Mouse (Mus musculus) urinary bladder, postnatal 25 days (tissue): Measurements from ENCODE around the gene Gde1.

Experiments used
- DNase-seq: peaks from one replicate; pipeline ENCODE4 v3.0.0; 2022; ENCODE audit warnings: low spot score

The Gde1 gene

DNA sequence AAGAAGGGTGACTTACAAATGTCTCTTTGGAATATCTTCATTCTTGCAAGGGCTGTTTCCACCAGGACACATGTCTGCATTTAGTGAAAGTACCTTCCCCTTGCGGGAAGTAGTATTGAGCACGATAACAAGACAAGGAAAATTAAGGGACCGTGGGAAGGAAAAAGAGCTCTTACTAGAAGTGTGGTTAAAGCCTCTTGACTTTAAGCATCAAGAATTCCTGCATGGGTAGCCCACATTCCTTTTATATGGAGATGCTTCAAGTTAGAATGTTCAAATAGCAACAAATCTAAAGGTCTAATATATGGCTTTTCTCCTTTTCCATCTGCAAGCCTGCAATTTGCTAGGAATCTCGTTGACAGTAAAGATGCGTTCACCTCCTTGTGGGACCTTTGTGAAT is 910 bp upstream of the Gde1 start:
- DNase-seq = no peak

DNA sequence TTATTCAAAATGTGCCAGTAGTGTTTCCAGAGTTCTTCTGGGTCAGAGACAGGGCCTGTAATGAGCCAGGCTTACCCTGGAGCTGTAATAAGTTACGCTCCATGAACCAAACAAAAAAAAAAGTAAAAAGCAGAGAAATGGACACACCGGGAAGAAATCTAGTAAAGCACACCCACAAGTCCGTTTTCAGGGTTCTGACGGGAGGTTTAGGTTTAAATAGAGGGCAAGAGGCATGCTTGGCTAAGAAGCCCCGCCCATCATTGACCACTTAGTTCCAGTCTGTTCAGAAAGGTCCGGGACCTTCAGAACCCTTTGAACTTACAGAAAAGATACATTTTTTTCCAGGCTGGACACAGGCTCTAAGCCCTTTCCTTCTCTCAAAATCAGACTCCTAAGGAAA is 473 bp upstream of the Gde1 start:
- DNase-seq = no peak

DNA sequence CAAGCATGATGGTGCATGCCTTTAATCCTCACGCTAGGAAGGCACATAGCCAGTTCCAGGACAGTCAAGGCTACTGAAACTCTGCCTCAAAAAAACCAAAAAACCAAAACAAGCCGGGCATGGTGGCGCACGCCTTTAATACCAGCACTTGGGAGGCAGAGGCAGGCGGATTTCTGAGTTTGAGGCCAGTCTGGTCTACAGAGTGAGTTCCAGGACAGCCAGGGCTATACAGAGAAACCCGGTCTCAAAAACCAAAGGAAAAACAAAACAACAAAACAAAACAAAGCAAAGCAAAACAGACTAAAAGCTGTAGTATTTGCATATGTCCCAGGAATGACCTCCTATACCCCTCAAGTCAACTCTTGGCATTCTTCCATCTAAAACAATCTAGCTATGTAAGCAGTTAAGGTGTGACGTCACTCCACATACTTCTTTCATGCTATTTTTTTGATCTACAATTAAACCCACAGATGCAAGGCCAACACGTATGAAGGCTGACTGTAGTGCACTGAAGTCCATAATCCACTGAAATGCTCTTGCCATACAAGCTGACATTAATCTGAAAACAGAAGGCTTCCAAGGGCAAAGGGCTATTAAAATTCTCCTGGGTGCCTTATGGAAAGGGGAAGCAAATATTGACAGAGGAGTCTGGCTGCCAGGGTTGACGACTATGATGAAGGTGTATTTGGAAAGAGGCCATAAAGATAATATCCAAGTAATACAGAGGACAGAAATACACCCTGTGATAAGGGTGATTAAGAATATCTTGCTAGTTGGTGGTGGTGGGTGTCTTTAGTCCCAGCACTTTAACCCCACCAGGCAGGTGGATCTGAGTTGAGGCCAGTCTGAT is 1.4 kb downstream of the Gde1 start:
- no peak for DNase-seq

DNA sequence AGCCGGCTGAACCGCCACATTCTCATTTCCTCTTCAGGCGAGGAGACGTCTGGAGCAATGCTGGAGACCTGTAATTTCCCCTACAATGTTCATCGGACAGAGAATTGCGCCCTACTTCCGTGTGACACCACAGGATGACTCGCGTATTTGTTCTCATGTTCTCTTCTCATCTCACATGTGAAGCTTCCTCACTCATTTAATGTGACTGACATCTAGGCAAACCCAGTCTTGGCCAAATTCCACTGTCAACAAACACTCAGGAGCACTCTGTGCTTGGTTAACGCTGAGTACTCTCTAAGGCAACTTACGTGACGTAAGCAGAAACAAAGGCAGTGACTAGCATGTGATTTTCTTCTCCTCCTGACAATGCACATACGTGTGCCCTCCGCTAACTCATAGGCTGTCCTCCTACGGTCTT is 2.4 kb downstream of the Gde1 start:
- no peak for DNase-seq

DNA sequence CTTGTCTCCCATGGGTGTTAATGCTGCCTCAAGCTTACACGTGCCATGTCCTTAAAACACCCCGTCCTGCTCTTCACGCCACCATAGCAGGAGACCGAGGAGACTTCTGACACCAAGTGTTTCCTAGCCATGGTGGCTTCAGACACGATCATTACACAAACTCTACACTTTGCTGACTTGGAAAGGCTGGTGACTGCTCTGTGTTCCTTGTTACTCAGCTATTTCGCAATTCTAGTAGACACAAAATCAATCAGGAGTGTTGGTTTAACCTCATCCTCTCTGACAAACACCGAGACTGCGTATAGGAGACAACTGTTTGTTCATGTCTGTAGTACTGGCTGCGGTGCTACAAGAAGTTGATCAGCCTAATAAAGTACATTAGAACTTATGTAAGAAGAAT is 6.7 kb downstream of the Gde1 start:
- no peak for DNase-seq

DNA sequence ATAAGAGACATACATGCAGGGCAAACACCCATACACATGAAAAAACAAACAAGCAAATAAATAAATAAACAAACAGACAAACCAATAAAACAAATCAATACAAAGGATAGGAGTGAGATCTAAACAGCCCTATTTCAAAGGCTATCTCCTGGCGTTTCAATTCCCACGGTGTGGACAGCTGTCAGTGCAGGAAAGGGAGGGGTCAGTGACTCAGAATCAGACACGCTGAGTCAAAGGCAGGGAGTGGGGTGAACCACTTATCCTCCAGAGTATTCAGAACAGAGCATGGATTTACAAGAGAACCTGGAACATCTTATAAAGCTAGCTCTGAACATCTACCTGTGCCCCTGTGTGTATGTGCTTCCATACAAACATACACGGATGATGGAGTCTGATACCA is 8.4 kb downstream of the Gde1 start:
- DNase-seq = no peak

DNA sequence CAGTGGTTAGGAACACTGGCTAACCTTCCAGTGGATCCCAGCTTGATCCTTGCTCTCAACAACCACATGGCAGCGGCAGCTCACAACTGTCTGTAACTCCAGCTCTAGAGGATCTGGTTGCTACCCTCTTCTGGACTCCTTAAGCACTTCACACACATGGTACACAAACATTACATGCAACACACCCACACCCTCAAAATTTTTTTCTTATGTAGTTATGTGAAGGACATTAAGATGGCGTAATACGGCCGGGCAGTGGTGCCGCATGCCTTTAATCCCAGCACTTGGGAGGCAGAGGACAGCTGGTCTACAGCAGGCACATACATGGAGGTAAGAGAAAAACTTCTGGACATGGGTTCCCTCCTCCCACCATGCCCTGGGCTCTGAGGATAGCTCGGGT is 9.4 kb downstream of the Gde1 start:
- DNase-seq = no peak

DNA sequence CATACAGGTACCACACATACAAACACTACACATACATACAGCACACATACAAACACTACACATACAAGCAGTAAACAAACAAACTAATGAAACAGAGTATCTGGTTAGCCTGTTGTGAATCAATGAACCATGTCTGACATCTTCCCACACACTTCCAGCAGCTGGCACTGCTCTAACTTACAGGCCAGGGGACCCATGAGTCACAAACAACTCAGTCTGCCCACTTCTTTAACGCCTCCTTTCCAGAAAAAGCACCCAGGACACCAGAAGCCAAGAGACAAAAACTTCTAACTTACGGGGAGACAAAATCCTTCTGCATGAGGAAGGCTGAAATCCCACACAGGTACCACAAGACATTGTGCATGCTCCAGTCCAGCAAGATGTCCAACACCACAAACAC is 14.3 kb downstream of the Gde1 start:
- DNase-seq = no peak

DNA sequence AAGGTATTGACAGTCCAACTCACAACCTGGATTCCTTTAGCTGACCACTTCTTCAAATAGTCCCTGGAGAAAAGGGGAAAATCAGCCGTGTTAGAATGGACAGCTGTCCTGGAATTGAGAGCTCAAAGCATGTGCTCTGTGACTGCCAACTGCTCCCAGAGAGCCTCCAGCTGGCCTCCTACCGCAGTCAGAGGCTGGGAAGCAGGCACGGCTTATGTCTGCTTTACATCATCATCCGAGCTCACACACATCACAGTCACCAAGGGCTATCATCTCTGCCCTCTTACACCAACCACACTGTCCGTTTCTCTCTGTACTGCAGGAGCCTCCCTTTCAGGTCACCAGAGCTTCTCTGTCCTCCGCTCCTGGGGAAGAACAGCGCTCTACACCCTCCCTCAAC is 16.5 kb downstream of the Gde1 start:
- DNase-seq = no peak

DNA sequence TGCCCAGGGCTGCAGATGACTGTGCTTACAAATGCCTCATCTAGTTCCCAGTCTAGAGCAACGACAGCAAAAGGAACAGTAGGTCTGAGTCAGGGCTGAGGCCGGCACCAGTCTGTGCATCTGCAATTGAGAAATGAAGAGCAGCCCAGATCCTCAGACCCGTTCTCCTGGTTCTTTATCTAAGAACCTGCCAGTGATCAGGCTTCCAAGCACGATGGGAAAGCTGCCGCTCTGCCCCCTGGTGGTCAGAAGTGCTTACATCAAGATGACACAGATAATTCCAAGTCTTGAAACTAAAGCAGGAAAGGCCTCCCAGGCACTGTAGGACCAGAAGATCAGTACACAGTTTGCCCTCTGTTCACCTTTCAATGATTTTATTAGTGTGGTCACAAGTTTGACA is 17.4 kb downstream of the Gde1 start:
- DNase-seq = peak; percentile 75

DNA sequence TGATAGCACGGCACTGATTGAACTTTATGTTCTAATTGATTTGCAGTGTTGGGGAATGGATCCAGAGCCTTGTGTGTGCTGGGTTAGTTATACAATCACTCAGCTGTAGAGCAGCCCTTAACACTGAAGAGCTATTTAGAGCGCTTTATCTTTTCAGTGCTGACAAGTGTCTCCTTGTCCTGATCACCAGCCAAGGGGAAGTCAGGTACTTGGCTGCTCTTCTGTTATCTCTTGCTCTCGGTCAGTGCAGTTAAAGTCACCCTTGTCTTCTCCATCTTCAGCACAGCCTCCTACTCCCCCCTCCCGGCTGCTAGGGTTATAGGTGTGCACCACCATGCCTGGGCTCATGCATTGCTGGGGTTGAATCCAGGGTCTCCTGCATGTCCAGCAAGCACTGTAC is 28.8 kb downstream of the Gde1 start:
- DNase-seq = no peak

DNA sequence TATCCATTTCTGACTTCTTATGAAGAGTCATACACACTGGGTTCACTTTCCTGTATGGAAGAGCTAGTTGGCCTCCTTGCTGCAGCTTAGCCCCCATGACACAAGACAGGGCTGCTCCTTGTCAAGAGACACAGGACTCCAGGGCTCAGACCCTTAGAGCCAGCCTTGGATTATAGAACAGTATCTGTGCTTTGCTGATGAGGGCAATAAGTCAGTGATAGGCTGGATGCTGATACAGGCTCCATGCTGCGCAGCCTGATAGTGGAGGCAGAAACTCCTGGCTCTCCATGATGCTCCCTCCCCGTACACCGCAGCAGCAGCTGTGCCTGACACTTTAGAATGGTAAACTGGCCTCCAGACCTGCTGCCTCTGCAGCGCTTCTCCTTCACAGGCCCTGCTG is 35.4 kb downstream of the Gde1 start:
- no peak for DNase-seq

DNA sequence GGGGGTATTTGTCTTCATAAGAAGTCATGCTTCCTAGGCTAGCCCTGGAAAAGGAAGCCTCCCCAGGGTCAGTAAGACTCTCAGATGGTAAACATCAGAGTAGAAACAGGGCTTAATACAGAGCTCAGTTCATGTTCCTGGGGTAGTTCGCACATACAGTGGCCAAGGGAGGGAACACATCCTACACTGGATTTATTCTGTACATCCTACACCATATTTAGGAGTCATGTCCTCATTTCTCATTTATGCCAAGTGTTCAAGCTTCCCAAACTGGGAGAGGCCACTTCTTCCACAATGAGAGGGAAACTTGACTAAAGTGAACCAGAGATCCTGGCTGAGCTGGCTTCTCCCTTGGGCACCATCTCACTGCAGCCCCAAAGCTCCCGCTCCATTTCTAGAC is 37.8 kb downstream of the Gde1 start:
- no peak for DNase-seq

DNA sequence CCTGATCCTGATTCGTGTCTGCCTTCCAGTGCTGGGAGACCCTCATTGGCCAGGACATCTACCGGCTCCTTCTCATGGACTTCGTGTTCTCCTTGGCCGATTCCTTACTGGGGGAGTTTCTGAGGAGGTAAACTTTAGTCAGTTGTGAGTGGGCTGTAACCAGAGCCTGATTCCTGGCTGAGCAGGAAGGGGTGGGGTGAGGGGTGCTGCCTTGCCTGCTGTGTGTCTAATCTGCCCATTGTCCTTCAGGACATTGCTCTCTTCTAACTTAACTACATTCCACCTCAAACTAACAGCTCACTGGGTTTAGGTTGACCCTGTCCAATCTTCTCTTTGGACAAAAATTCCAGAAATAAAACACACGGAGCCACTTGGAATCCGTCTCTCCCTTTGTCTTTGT is 48.8 kb downstream of the Gde1 start:
- DNase-seq = no peak

DNA sequence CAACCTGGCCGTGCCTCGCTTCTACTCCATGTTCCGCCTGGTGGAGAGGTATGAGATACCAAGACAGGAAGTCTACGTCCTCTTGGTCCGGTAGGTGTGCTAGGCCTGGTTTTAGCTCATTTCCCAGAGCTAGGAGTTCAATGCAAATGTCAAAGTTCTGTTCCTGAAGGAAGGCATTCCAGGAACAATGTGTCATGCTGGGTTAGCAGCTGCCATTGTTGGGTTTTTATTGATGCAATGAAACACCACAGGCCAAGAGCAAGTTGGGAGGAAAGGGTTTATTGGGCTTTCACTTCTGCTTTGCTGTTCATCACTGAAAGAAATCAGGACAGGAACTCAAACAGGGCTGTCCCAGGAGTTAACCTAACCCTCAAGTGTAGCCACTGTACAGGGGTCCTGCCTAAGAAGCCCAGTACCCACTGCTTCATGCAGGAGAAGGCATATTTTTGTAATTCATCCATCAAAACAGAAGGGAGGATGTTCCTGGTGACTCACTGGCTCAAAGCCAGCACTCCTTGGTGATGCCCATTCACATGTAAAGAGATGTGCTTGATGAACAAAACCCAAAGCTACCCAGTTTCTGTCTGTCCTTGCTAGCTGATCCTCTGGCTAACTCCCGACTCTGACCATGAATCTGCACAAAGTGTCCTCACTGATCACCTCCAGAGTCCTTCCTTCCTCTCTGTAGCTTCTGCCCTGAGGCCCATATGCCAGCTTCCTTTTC is 52.8 kb downstream of the Gde1 start:
- DNase-seq = no peak

DNA sequence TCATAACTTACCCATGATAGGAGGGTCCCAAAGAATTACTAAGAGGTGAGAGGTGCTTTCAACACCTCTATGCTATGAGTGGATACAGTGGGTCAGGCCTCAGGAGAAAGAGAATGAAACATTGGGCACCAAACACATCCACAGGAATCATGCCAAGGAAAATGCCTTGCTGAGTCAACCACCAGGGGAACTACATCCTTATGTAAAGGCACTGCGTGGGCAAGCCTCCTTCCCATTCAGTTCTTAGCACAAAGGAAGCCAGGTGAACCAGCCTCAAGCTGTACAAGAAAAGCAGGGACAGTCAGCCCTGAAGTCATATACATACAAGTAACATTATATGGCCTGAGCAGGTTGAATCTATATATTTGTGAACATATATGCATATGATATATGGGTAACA is 54.7 kb downstream of the Gde1 start:
- DNase-seq = no peak

DNA sequence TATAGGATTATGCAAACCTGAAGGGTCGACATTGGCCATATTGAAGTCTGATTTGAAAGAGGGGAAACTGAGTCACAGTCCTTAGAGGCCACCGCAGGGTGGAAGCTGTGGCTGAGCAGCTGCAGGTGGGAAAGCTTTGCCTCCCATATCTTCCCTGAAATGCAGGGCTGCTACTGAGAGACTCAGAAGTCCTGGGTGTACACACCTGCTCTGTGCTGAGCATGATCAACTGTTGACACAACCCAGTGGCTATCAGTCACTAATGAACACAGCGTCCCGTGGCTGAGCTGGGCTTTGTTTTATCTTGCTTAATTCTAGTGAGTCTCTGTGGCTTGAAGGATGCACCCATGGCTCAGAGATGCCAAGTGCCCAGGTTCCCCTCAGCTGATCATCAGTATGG is 55.5 kb downstream of the Gde1 start:
- no peak for DNase-seq

DNA sequence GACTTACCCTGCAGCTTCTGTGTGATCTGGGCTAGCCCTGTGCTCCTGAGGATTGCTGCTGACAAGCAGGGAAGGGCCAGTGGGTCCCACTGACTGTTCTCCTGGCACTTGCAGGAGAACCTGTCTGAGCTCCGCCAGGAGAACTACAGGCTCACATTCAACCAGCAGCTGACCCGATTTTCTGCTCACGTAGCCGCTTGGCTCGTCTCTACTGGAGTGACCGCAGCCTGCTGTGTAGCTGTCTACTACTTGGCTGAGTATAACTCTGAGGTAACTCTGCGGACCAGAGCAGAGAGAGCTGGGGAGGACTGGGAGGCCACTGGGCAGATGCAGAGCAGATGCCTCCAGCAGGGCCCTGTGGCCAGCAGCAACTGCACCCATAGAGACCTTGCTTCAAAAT is 56.2 kb downstream of the Gde1 start:
- no peak for DNase-seq

DNA sequence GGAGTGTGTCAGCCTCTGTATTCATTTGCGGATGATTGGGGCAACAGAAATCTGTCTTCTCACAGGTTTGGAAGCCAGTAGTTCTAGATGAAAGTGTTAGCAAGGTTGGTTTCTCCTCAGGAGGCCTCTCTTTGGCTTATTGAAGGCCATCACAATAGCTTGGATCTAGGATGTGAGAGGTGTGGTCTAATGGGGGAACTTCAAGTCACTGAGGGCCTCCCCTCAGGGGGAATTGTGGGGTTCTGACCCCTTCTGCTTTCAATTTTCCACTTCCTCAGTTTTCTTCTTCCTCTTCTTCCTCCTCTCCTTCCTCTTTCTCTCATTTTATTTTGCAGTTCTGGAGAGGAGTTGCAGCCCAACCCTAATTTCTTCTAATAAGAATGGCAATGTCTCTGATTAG is 59.3 kb downstream of the Gde1 start:
- no peak for DNase-seq
